Mouse (Mus musculus) stomach, embryonic 16.5 days (tissue): ENCODE measurements around the gene Rasa2. TPM values are rescaled to one million over a fixed set of nuclear protein-coding genes. Genes with fewer than 3 reads are reported as not detected.

Experiments used
- ATAC-seq: fragments of 200-750 bp; cut with Nextera tagmentation; 2 replicates; pipeline ENCODE4 v1.8.0; 2017; ENCODE audit warnings: moderate number of reproducible peaks, moderate TSS enrichment; ENCODE audit not compliant: insufficient read depth, low FRiP score
- H3K27ac ChIP-seq: fragments of 300-500 bp; sonication (generic); 2 replicates; pipeline ENCODE4 v1.5.1; 2014; ENCODE audit warnings: low read length
- H3K27me3 ChIP-seq: fragments of 300-500 bp; sonication (generic); 2 replicates; pipeline ENCODE4 v1.6.1; 2014; ENCODE audit warnings: low read length, control low read depth, mixed read lengths; ENCODE audit not compliant: control insufficient read depth, insufficient read depth
- H3K36me3 ChIP-seq: fragments of 300-500 bp; sonication (generic); 2 replicates; pipeline ENCODE4 v1.6.1; 2014; ENCODE audit warnings: low read length; ENCODE audit not compliant: control insufficient read depth, insufficient read depth
- H3K4me1 ChIP-seq: fragments of 300-500 bp; sonication (generic); 2 replicates; pipeline ENCODE4 v1.6.1; 2014; ENCODE audit warnings: low read length, control low read depth, mixed read lengths; ENCODE audit not compliant: control insufficient read depth, insufficient read depth
- H3K4me2 ChIP-seq: fragments of 300-500 bp; sonication (generic); 2 replicates; pipeline ENCODE4 v1.6.1; 2014; ENCODE audit warnings: low read depth, low read length, mixed read lengths
- H3K4me3 ChIP-seq: fragments of 300-500 bp; sonication (generic); replicated peaks from 2 replicates; pipeline ENCODE4 v1.5.1; 2014; ENCODE audit warnings: mild to moderate bottlenecking, low read length
- H3K9ac ChIP-seq: fragments of 300-500 bp; sonication (generic); 2 replicates; pipeline ENCODE4 v1.6.1; 2014; ENCODE audit warnings: low read length
- H3K9me3 ChIP-seq: fragments of 300-500 bp; sonication (generic); replicated peaks from 2 replicates; pipeline ENCODE4 v1.6.1; 2016; ENCODE audit warnings: low read length, control low read depth; ENCODE audit not compliant: control insufficient read depth
- WGBS: fragments of 180-500 bp; shearing (Covaris S2); extraction: QIAGEN DNeasy Blood & Tissue Kit; methylation state at CpG from one replicate; pipeline ENCODE4 v1.1.7; 2014; 5-methylcytosine and 5-hydroxymethylcytosine counted together
- polyA plus RNA-seq: library from polyadenylated mRNA; unstranded; fragments of >200 nt; fragmentation: Nextera tagmentation; extraction: Ambion mirVana; gene quantifications from 2 replicates; pipeline ENCODE4 v1.2.1, GENCODE M21; 2015

Gene Rasa2
- polyA plus RNA-seq, 1 experiment from 2014 or later: 19.0 TPM

- ATAC-seq: no peak
- H3K4me1 ChIP-seq: no peaks in the 10 kb centered on the region
- no peak overlapping the region for H3K4me3 ChIP-seq
- 80% methylated on average over 5 of the region's 5 CpGs for WGBS
- H3K27me3 ChIP-seq: no peaks in the 10 kb centered on the region
- H3K4me2 ChIP-seq: no peak overlapping the region
- no peak overlapping the region for H3K9ac ChIP-seq
- H3K9me3 ChIP-seq: no peaks in the 10 kb centered on the region
- H3K36me3 ChIP-seq: no peaks in the 10 kb centered on the region
- H3K27ac ChIP-seq: no peak overlapping the region
These were observed 115.7 kb downstream of the Rasa2 start for GRCm38 (mm10) chr9:96515737-96516136.

GRCm38 (mm10) chr9:96514278-96514677 lies 117.1 kb downstream of the Rasa2 start:
- WGBS: 60% methylated on average over 5 of the region's 5 CpGs
- no peak for ATAC-seq
- no peaks in the 10 kb centered on the region for H3K4me1 ChIP-seq
- no peak overlapping the region for H3K4me3 ChIP-seq
- no peak overlapping the region for H3K9ac ChIP-seq
- no peak overlapping the region for H3K27ac ChIP-seq
- H3K36me3 ChIP-seq: no peaks in the 10 kb centered on the region
- no peak overlapping the region for H3K4me2 ChIP-seq
- H3K9me3 ChIP-seq: no peaks in the 10 kb centered on the region
- no peaks in the 10 kb centered on the region for H3K27me3 ChIP-seq

DNA sequence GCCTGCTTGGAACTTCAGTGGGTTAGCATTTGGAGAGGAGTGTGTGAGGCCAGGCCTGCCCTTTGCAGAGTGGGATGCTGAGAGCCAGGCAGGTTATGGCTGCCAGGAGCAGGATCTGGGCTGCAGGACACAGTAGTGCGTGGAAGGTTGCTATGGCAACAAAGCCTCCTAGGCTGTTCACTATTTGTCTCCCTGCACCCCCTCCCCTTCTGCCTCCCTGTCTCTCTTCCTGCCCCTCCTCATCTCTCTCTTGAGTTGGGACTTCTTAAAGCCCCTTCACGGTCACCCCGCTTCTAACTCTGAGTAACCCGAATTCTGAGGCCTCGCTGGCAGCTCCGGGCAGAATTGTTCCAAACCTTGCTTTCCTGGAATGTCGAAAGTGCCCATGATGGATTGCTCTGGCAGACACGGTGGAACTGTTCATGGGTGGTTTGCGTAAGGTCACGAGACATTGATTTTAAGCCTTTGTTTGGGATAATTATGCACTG lies 125.4 kb downstream of the Rasa2 start:
- Histone ChIP-seq H3K4me2 (peak overlapping the region; percentile 23; the same call in 1 of the 2 replicates), H3K9ac (0 out of 2 replicates have a peak overlapping the region, but pooled peaks have one; percentile 10), H3K27me3 (no peaks in the 10 kb centered on the region), H3K36me3 (no peaks in the 10 kb centered on the region), H3K27ac (peak overlapping the region; percentile 46; the same call in 1 of the 2 replicates), H3K4me3 (no peak overlapping the region; the same call in 1 of the 2 replicates), H3K4me1 (peaks cover 8% of the 10 kb centered on the region), H3K9me3 (no peaks in the 10 kb centered on the region)
- 13% methylated on average over 10 of the region's 10 CpGs for WGBS
- ATAC-seq: peak; percentile 72

GRCm38 (mm10) chr9:96505156-96505555 lies 126.3 kb downstream of the Rasa2 start:
- Histone ChIP-seq H3K36me3 (no peaks in the 10 kb centered on the region), H3K27me3 (no peaks in the 10 kb centered on the region), H3K4me1 (peaks cover 10% of the 10 kb centered on the region), H3K9me3 (no peaks in the 10 kb centered on the region), H3K4me3 (no peak overlapping the region), H3K9ac (no peak overlapping the region), H3K27ac (no peak overlapping the region), H3K4me2 (no peak overlapping the region)
- WGBS: 92% methylated on average over 4 of the region's 4 CpGs
- no peak for ATAC-seq

DNA sequence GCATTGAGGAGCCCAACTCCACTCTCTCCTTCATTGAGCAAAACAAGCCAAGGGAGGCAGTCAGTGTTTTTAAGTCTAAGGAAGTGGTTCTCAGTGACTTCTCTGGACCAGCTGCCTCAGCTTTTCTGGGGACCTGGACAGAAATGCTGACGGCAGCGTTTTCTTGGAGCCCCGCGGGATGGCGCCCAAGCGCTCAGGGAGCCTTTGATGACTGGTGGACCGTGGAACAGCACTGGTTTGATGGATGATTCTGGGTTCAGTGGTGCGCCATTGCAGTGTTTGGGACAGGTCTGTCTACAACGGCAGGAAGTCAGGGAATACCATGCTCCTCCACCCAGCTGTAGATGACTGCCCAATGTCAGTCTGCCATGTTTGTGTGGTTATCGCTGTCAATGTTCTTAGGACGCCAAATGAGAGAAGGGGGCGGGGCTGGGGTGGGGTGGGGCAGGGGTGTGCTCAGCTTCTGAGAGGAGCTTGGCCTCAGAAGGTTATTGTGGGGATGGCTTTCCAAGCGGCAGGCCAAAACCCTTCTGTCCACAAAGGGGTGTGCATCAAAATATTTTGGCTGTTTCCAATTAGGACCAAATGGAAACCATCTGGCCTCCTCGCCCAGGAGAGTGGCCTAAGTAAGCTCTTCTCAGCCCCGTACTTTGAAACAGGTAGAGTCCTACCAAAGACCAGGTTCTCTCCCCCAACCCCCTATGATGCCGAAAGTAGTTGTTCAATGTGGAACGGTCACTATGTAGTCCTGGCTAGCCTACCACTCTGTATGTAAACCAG lies 127.1 kb downstream of the Rasa2 start:
- Histone ChIP-seq H3K9me3 (no peaks in the 10 kb centered on the region), H3K27ac (no peak overlapping the region), H3K27me3 (no peaks in the 10 kb centered on the region), H3K4me1 (peaks cover 10% of the 10 kb centered on the region), H3K9ac (no peak overlapping the region), H3K36me3 (no peaks in the 10 kb centered on the region), H3K4me2 (no peak overlapping the region), H3K4me3 (no peak overlapping the region)
- 79% methylated on average over 17 of the region's 17 CpGs for WGBS
- ATAC-seq: no peak

- Histone ChIP-seq H3K27me3 (no peaks in the 10 kb centered on the region), H3K9me3 (no peaks in the 10 kb centered on the region), H3K36me3 (no peaks in the 10 kb centered on the region), H3K9ac (no peak overlapping the region), H3K4me2 (no peak overlapping the region), H3K4me1 (peaks cover 10% of the 10 kb centered on the region), H3K27ac (no peak overlapping the region), H3K4me3 (no peak overlapping the region)
- WGBS: 67% methylated on average over 6 of the region's 6 CpGs
- no peak for ATAC-seq
These were observed 128.4 kb downstream of the Rasa2 start for GRCm38 (mm10) chr9:96502856-96503610.

GRCm38 (mm10) chr9:96501217-96501616 lies 130.2 kb downstream of the Rasa2 start:
- H3K4me3 ChIP-seq: no peak overlapping the region
- no peak overlapping the region for H3K9ac ChIP-seq
- H3K27ac ChIP-seq: peak overlapping the region; percentile 6; the same call in 1 of the 2 replicates
- H3K27me3 ChIP-seq: no peaks in the 10 kb centered on the region
- no peak overlapping the region for H3K4me2 ChIP-seq
- ATAC-seq: no peak
- peaks cover 9% of the 10 kb centered on the region for H3K4me1 ChIP-seq
- H3K9me3 ChIP-seq: no peaks in the 10 kb centered on the region
- H3K36me3 ChIP-seq: no peaks in the 10 kb centered on the region
- WGBS: 34% methylated on average over 7 of the region's 7 CpGs

DNA sequence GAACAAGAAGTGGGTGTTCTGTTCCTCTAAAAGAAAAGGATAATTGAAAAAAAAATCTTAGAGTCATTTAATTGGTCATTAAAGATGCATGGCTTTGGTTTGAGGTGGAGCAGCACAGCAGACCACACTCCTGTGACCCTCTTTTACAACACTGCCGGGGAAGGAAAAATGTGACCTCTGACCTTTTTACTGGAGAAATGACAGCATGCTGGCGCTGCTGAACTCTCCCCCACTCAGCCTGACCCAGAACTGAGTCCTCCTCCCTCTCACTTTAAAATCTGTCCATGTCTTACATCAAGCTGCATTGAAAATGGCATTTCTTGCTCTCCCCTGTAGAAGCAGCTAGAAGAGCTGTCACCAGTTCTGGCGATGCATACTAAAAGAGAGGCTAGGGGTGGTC lies 138.2 kb downstream of the Rasa2 start:
- Histone ChIP-seq H3K9ac (no peak overlapping the region), H3K36me3 (no peaks in the 10 kb centered on the region), H3K4me1 (no peaks in the 10 kb centered on the region), H3K27ac (no peak overlapping the region), H3K9me3 (no peaks in the 10 kb centered on the region), H3K4me3 (no peak overlapping the region), H3K4me2 (no peak overlapping the region), H3K27me3 (no peaks in the 10 kb centered on the region)
- no peak for ATAC-seq
- 24% methylated on average over 3 of the region's 3 CpGs for WGBS

GRCm38 (mm10) chr9:96491810-96492209 lies 139.6 kb downstream of the Rasa2 start:
- Histone ChIP-seq H3K9ac (no peak overlapping the region), H3K4me2 (no peak overlapping the region; the same call in 1 of the 2 replicates), H3K36me3 (no peaks in the 10 kb centered on the region), H3K4me1 (no peaks in the 10 kb centered on the region), H3K4me3 (no peak overlapping the region), H3K9me3 (no peaks in the 10 kb centered on the region), H3K27ac (no peak overlapping the region), H3K27me3 (no peaks in the 10 kb centered on the region)
- WGBS: 40% methylated on average over 12 of the region's 12 CpGs
- ATAC-seq: no peak
